Mouse (Mus musculus) hindbrain, embryonic 12.5 days (tissue): Measurements from ENCODE around the gene Pcbp3. TPM values are rescaled to one million over a fixed set of nuclear protein-coding genes. Genes with fewer than 3 reads are reported as not detected.
A peak's percentile ranks its signal among the peaks of the same experiment; 100 is the strongest.

Experiments used
- ATAC-seq: fragments of 200-750 bp; cut with Nextera tagmentation; 2 replicates; pipeline ENCODE4 v1.8.0; 2017; ENCODE audit warnings: moderate TSS enrichment; ENCODE audit not compliant: low FRiP score
- H3K27ac ChIP-seq: fragments of 300-500 bp; sonication (generic); 2 replicates; pipeline ENCODE4 v1.5.1; 2016; ENCODE audit warnings: mild to moderate bottlenecking
- H3K27me3 ChIP-seq: fragments of 300-500 bp; sonication (generic); 2 replicates; pipeline ENCODE4 v1.6.1; 2016; ENCODE audit warnings: mild to moderate bottlenecking
- H3K36me3 ChIP-seq: fragments of 300-500 bp; sonication (generic); 2 replicates; pipeline ENCODE4 v1.6.1; 2016; ENCODE audit warnings: mild to moderate bottlenecking
- H3K4me1 ChIP-seq: fragments of 300-500 bp; sonication (generic); 2 replicates; pipeline ENCODE4 v1.6.1; 2016
- H3K4me2 ChIP-seq: fragments of 300-500 bp; sonication (generic); replicated peaks from 2 replicates; pipeline ENCODE4 v1.6.1; 2016; ENCODE audit warnings: mild to moderate bottlenecking
- H3K4me3 ChIP-seq: fragments of 300-500 bp; sonication (generic); 2 replicates; pipeline ENCODE4 v1.5.1; 2016; ENCODE audit warnings: mild to moderate bottlenecking
- H3K9ac ChIP-seq: fragments of 300-500 bp; sonication (generic); 2 replicates; pipeline ENCODE4 v1.6.1; 2016; ENCODE audit warnings: mild to moderate bottlenecking, moderate library complexity
- H3K9me3 ChIP-seq: fragments of 300-500 bp; sonication (generic); replicated peaks from 2 replicates; pipeline ENCODE4 v1.6.1; 2016; ENCODE audit warnings: mild to moderate bottlenecking
- WGBS: fragments of 180-500 bp; shearing (Covaris S2); methylation state at CpG from one replicate; pipeline ENCODE4 v1.1.7; 2016; 5-methylcytosine and 5-hydroxymethylcytosine counted together
- polyA plus RNA-seq: library from polyadenylated mRNA; unstranded; fragments of >200 nt; fragmentation: Nextera tagmentation; extraction: Ambion mirVana; gene quantifications from 2 replicates; pipeline ENCODE4 v1.2.1, GENCODE M21; 2016

The Pcbp3 gene
- polyA plus RNA-seq, 1 experiment from 2014 or later = 68.6 TPM

GRCm38 (mm10) chr10:76809916-76810660 is 151.6 kb downstream of the Pcbp3 start:
- 42% methylated on average over 7 of the region's 7 CpGs for WGBS
- peak; percentile 86 for ATAC-seq
- Histone ChIP-seq H3K4me3 (no peak overlapping the region), H3K9me3 (no peaks in the 10 kb centered on the region), H3K4me1 (peaks cover 20% of the 10 kb centered on the region), H3K27ac (peak overlapping the region; percentile 50), H3K9ac (no peak overlapping the region), H3K4me2 (no peak overlapping the region), H3K27me3 (no peaks in the 10 kb centered on the region), H3K36me3 (no peaks in the 10 kb centered on the region)

GRCm38 (mm10) chr10:76809439-76809838 is 152.2 kb downstream of the Pcbp3 start:
- ATAC-seq = no peak
- Histone ChIP-seq H3K9me3 (no peaks in the 10 kb centered on the region), H3K4me3 (no peak overlapping the region), H3K9ac (no peak overlapping the region), H3K4me2 (no peak overlapping the region), H3K27me3 (no peaks in the 10 kb centered on the region), H3K27ac (peak overlapping the region; percentile 50), H3K36me3 (no peaks in the 10 kb centered on the region), H3K4me1 (peaks cover 20% of the 10 kb centered on the region)
- WGBS = 76% methylated on average over 11 of the region's 11 CpGs

- H3K9ac ChIP-seq = no peak overlapping the region
- 0 out of 2 replicates have a peak overlapping the region, but pooled peaks have one; percentile 50 for H3K27ac ChIP-seq
- no peak overlapping the region for H3K4me3 ChIP-seq
- H3K4me1 ChIP-seq = peaks cover 20% of the 10 kb centered on the region
- no peak overlapping the region for H3K4me2 ChIP-seq
- no peaks in the 10 kb centered on the region for H3K36me3 ChIP-seq
- no peak for ATAC-seq
- no peaks in the 10 kb centered on the region for H3K9me3 ChIP-seq
- 78% methylated on average over 10 of the region's 10 CpGs for WGBS
- H3K27me3 ChIP-seq = no peaks in the 10 kb centered on the region
Observed at GRCm38 (mm10) chr10:76808446-76809400, 153.0 kb downstream of the Pcbp3 start.

GRCm38 (mm10) chr10:76802500-76802885 is 159.2 kb downstream of the Pcbp3 start:
- H3K36me3 ChIP-seq = peaks cover 7% of the 10 kb centered on the region; the same call in 1 of the 2 replicates
- no peak overlapping the region for H3K4me3 ChIP-seq
- no peaks in the 10 kb centered on the region for H3K9me3 ChIP-seq
- H3K4me1 ChIP-seq = peaks cover 11% of the 10 kb centered on the region
- no peak for ATAC-seq
- H3K4me2 ChIP-seq = no peak overlapping the region
- no peaks in the 10 kb centered on the region for H3K27me3 ChIP-seq
- H3K9ac ChIP-seq = no peak overlapping the region
- no peak overlapping the region for H3K27ac ChIP-seq
- WGBS = 92% methylated on average over 4 of the region's 4 CpGs

- no peak for ATAC-seq
- H3K9me3 ChIP-seq = no peaks in the 10 kb centered on the region
- H3K4me1 ChIP-seq = peaks cover 11% of the 10 kb centered on the region
- H3K27ac ChIP-seq = no peak overlapping the region
- no peak overlapping the region for H3K4me2 ChIP-seq
- H3K4me3 ChIP-seq = no peak overlapping the region
- no peaks in the 10 kb centered on the region for H3K27me3 ChIP-seq
- WGBS = 74% methylated on average over 6 of the region's 6 CpGs
- no peak overlapping the region for H3K9ac ChIP-seq
- H3K36me3 ChIP-seq = peaks cover 9% of the 10 kb centered on the region; the same call in 1 of the 2 replicates
Observed at GRCm38 (mm10) chr10:76801841-76802499, 159.7 kb downstream of the Pcbp3 start.

GRCm38 (mm10) chr10:76801237-76801641 is 160.4 kb downstream of the Pcbp3 start:
- H3K9ac ChIP-seq = no peak overlapping the region
- no peak overlapping the region for H3K4me2 ChIP-seq
- H3K27me3 ChIP-seq = no peaks in the 10 kb centered on the region
- H3K27ac ChIP-seq = no peak overlapping the region
- peaks cover 11% of the 10 kb centered on the region for H3K4me1 ChIP-seq
- peaks cover 9% of the 10 kb centered on the region; the same call in 1 of the 2 replicates for H3K36me3 ChIP-seq
- no peak overlapping the region for H3K4me3 ChIP-seq
- ATAC-seq = no peak
- WGBS = 88% methylated on average over 5 of the region's 5 CpGs
- no peaks in the 10 kb centered on the region for H3K9me3 ChIP-seq

GRCm38 (mm10) chr10:76798751-76799585 is 162.7 kb downstream of the Pcbp3 start:
- ATAC-seq = no peak
- no peaks in the 10 kb centered on the region for H3K9me3 ChIP-seq
- H3K4me3 ChIP-seq = no peak overlapping the region
- no peak overlapping the region for H3K9ac ChIP-seq
- no peak overlapping the region for H3K4me2 ChIP-seq
- no peak overlapping the region for H3K27ac ChIP-seq
- 87% methylated on average over 17 of the region's 17 CpGs for WGBS
- H3K27me3 ChIP-seq = no peaks in the 10 kb centered on the region
- peaks cover 9% of the 10 kb centered on the region; the same call in 1 of the 2 replicates for H3K36me3 ChIP-seq
- peaks cover 11% of the 10 kb centered on the region for H3K4me1 ChIP-seq

- H3K36me3 ChIP-seq = peaks cover 10% of the 10 kb centered on the region; the same call in 1 of the 2 replicates
- no peaks in the 10 kb centered on the region for H3K9me3 ChIP-seq
- H3K4me2 ChIP-seq = no peak overlapping the region
- no peaks in the 10 kb centered on the region; the same call in 1 of the 2 replicates for H3K4me1 ChIP-seq
- WGBS = 97% methylated on average over 3 of the region's 3 CpGs
- H3K27ac ChIP-seq = no peak overlapping the region
- H3K9ac ChIP-seq = no peak overlapping the region
- ATAC-seq = no peak
- H3K4me3 ChIP-seq = no peak overlapping the region
- H3K27me3 ChIP-seq = no peaks in the 10 kb centered on the region
Observed at GRCm38 (mm10) chr10:76794102-76794501, 167.6 kb downstream of the Pcbp3 start.

GRCm38 (mm10) chr10:76791475-76791874 is 170.2 kb downstream of the Pcbp3 start:
- Histone ChIP-seq H3K27me3 (no peaks in the 10 kb centered on the region), H3K27ac (no peak overlapping the region), H3K4me1 (no peaks in the 10 kb centered on the region; the same call in 1 of the 2 replicates), H3K9ac (no peak overlapping the region), H3K4me2 (no peak overlapping the region), H3K4me3 (no peak overlapping the region), H3K36me3 (peaks cover 12% of the 10 kb centered on the region), H3K9me3 (no peaks in the 10 kb centered on the region)
- no peak for ATAC-seq
- WGBS = 87% methylated on average over 1 of the region's 1 CpGs

GRCm38 (mm10) chr10:76789885-76790284 is 171.8 kb downstream of the Pcbp3 start:
- ATAC-seq = no peak
- H3K4me3 ChIP-seq = no peak overlapping the region
- WGBS = 89% methylated on average over 4 of the region's 4 CpGs
- H3K27me3 ChIP-seq = no peaks in the 10 kb centered on the region
- H3K9me3 ChIP-seq = no peaks in the 10 kb centered on the region
- H3K4me2 ChIP-seq = no peak overlapping the region
- H3K36me3 ChIP-seq = peaks cover 18% of the 10 kb centered on the region
- no peaks in the 10 kb centered on the region for H3K4me1 ChIP-seq
- no peak overlapping the region for H3K9ac ChIP-seq
- no peak overlapping the region for H3K27ac ChIP-seq

- H3K4me1 ChIP-seq = no peaks in the 10 kb centered on the region
- no peak overlapping the region for H3K4me3 ChIP-seq
- H3K36me3 ChIP-seq = peaks cover 18% of the 10 kb centered on the region
- no peaks in the 10 kb centered on the region for H3K27me3 ChIP-seq
- no peak for ATAC-seq
- H3K9ac ChIP-seq = no peak overlapping the region
- WGBS = 89% methylated on average over 6 of the region's 6 CpGs
- no peak overlapping the region for H3K27ac ChIP-seq
- no peaks in the 10 kb centered on the region for H3K9me3 ChIP-seq
- H3K4me2 ChIP-seq = no peak overlapping the region
Observed at GRCm38 (mm10) chr10:76785312-76785711, 176.4 kb downstream of the Pcbp3 start.
